Mouse (Mus musculus) regulatory T cell (primary cell): Measurements from ENCODE around the gene Galnt10.

Source experiments
- in situ Hi-C: fragments of 300-600 bp; cut with MboI, MseI; formaldehyde crosslinking; loops from one replicate; pipeline ENCODE4 v1.15.1; 2025; ENCODE audit warnings: high pct_unique_total_duplicates

Gene Galnt10

GRCm38 (mm10) chr11:57645018-57645559 lies at the start of gene Galnt10:
Galnt10 (plus strand) TSS chr11:57645442.
- in situ Hi-C loops: no loop called here

- in situ Hi-C loops: loop anchor here (5.0 kb wide), 1 partner anchor 49 kb away; no protein-coding TSS in a partner anchor
These were observed 49.3 kb upstream of the Galnt10 start for GRCm38 (mm10) chr11:57595899-57596298.

- in situ Hi-C loops: loop anchor here (5.0 kb wide), 1 partner anchor 51 kb away; no protein-coding TSS in a partner anchor
These were observed 47.1 kb upstream of the Galnt10 start for GRCm38 (mm10) chr11:57598161-57598560.

GRCm38 (mm10) chr11:57599304-57599703 lies 45.9 kb upstream of the Galnt10 start:
- in situ Hi-C loops: loop anchor here (5.0 kb wide), 1 partner anchor 52 kb away; no protein-coding TSS in a partner anchor

GRCm38 (mm10) chr11:57600113-57600512 lies 45.1 kb upstream of the Galnt10 start:
- in situ Hi-C loops: no loop called here

- in situ Hi-C loops: no loop called here
These were observed 44.6 kb upstream of the Galnt10 start for GRCm38 (mm10) chr11:57600621-57601121.

GRCm38 (mm10) chr11:57601806-57602455 lies 43.3 kb upstream of the Galnt10 start:
- in situ Hi-C loops: no loop called here

- in situ Hi-C loops: no loop called here
These were observed 40.2 kb upstream of the Galnt10 start for GRCm38 (mm10) chr11:57605086-57605485.

- in situ Hi-C loops: no loop called here
These were observed 39.6 kb upstream of the Galnt10 start for GRCm38 (mm10) chr11:57605660-57606059.

- in situ Hi-C loops: no loop called here
These were observed 30.7 kb upstream of the Galnt10 start for GRCm38 (mm10) chr11:57614502-57614901.

GRCm38 (mm10) chr11:57615286-57615685 lies 30.0 kb upstream of the Galnt10 start:
- in situ Hi-C loops: no loop called here

- in situ Hi-C loops: no loop called here
These were observed 29.4 kb upstream of the Galnt10 start for GRCm38 (mm10) chr11:57615871-57616270.

- in situ Hi-C loops: no loop called here
These were observed 27.5 kb upstream of the Galnt10 start for GRCm38 (mm10) chr11:57617526-57618264.

GRCm38 (mm10) chr11:57621472-57621871 lies 23.8 kb upstream of the Galnt10 start:
- in situ Hi-C loops: no loop called here

GRCm38 (mm10) chr11:57621876-57622275 lies 23.4 kb upstream of the Galnt10 start:
- in situ Hi-C loops: no loop called here

- in situ Hi-C loops: no loop called here
These were observed 20.8 kb upstream of the Galnt10 start for GRCm38 (mm10) chr11:57624490-57624893.

- in situ Hi-C loops: no loop called here
These were observed 19.8 kb upstream of the Galnt10 start for GRCm38 (mm10) chr11:57625465-57625864.

GRCm38 (mm10) chr11:57627086-57627735 lies 18.0 kb upstream of the Galnt10 start:
- in situ Hi-C loops: no loop called here

- in situ Hi-C loops: no loop called here
These were observed 13.3 kb upstream of the Galnt10 start for GRCm38 (mm10) chr11:57631805-57632485.

GRCm38 (mm10) chr11:57633006-57633405 lies 12.2 kb upstream of the Galnt10 start:
- in situ Hi-C loops: no loop called here

GRCm38 (mm10) chr11:57633975-57634585 lies 11.2 kb upstream of the Galnt10 start:
- in situ Hi-C loops: no loop called here
